Mouse (Mus musculus) liver, adult 2 months (tissue): Measurements from ENCODE around the gene Hoxc12.

Experiments used
- CTCF ChIP-seq: fragments of 200-500 bp; IDR thresholded peaks from 2 replicates; pipeline ENCODE4 v1.5.1; 2011; ENCODE audit warnings: low read depth, low read length, control low read depth
- POLR2A ChIP-seq: fragments of 200-500 bp; IDR thresholded peaks from 2 replicates; pipeline ENCODE4 v1.6.1; 2011; ENCODE audit warnings: low read length, control low read depth; ENCODE audit not compliant: insufficient read depth; ENCODE audit errors: extremely low read depth

DNA sequence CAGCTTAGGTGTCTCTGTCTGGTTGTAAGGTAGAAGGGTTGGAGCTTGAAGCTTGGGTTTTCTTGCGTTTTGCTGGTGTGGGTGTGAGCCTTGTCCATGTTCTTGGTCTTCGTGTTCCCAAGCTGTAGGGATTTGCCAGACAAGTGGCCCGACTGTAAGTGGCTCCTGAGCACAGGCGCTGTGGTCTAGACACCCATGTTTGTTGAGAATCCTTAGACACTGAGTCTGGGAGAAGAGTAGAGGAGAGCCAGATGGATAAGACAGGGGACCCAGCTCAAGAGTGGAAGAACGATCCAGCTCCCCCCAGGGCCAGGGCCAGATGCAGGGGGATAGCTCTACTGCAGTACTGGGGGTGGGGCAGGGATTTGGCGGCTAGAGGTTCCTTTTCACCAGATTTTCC is 36.2 kb downstream of the Hoxc12 start:
- TF ChIP-seq CTCF, result no peak
- TF ChIP-seq POLR2A, result no peak
